Mouse (Mus musculus) layer of hippocampus, postnatal 14 days (tissue): ENCODE data around the gene Tada2a. TPM values are rescaled to one million over a fixed set of nuclear protein-coding genes. Genes with fewer than 3 reads are reported as not detected.

Source experiments
- DNase-seq, 2 experiments: peaks; one replicate each; pipeline ENCODE4 v3.0.0; 2021 to 2022; ENCODE audit warnings: low spot score in 2 of 2, mixed read lengths in 1 of 2
- total RNA-seq, 2 experiments: library from RNA; stranded (reverse); gene quantifications; 2 replicates each; pipeline ENCODE4 v1.2.3; 2021

Tada2a gene
- total RNA-seq, 2 experiments from 2014 or later: 29.7 to 30.3 TPM

- no peak for DNase-seq
Observed at GRCm38 (mm10) chr11:84116221-84116620, 13.2 kb downstream of the Tada2a start.

GRCm38 (mm10) chr11:84115646-84116045, 13.8 kb downstream of the Tada2a start:
- DNase-seq: no peak

- no peak for DNase-seq
Observed at GRCm38 (mm10) chr11:84113623-84114022, 15.8 kb downstream of the Tada2a start.

- no peak for DNase-seq
Observed at GRCm38 (mm10) chr11:84107137-84107536, 22.3 kb downstream of the Tada2a start.

GRCm38 (mm10) chr11:84104036-84104435, 25.4 kb downstream of the Tada2a start:
- DNase-seq: no peak

GRCm38 (mm10) chr11:84101182-84101581, 28.2 kb downstream of the Tada2a start:
- DNase-seq: no peak

GRCm38 (mm10) chr11:84097251-84097998, 32.0 kb downstream of the Tada2a start:
- peak; percentile 15 to 23 for DNase-seq

- DNase-seq: no peak
Observed at GRCm38 (mm10) chr11:84095084-84095483, 34.3 kb downstream of the Tada2a start.

GRCm38 (mm10) chr11:84090572-84090971, 38.8 kb downstream of the Tada2a start:
- no peak for DNase-seq

GRCm38 (mm10) chr11:84081901-84082300, 47.5 kb downstream of the Tada2a start:
- DNase-seq: no peak

- DNase-seq: no peak
Observed at GRCm38 (mm10) chr11:84080327-84080726, 49.1 kb downstream of the Tada2a start.

GRCm38 (mm10) chr11:84079887-84080286, 49.5 kb downstream of the Tada2a start:
- no peak for DNase-seq

- no peak for DNase-seq
Observed at GRCm38 (mm10) chr11:84079361-84079760, 50.0 kb downstream of the Tada2a start.

GRCm38 (mm10) chr11:84078601-84079000, 50.8 kb downstream of the Tada2a start:
- no peak for DNase-seq

- no peak for DNase-seq
Observed at GRCm38 (mm10) chr11:84077008-84077407, 52.4 kb downstream of the Tada2a start.

GRCm38 (mm10) chr11:84073816-84074764, 55.3 kb downstream of the Tada2a start:
- DNase-seq: no peak

GRCm38 (mm10) chr11:84072904-84073651, 56.3 kb downstream of the Tada2a start:
- no peak for DNase-seq

- no peak for DNase-seq
Observed at GRCm38 (mm10) chr11:84069034-84069370, 60.4 kb downstream of the Tada2a start, which contains the start of gene Dusp14. Gene Dusp14, minus strand, starts transcription at chr11:84069261.

- no peak for DNase-seq
Observed at GRCm38 (mm10) chr11:84068191-84069033, 61.0 kb downstream of the Tada2a start.

- no peak for DNase-seq
Observed at GRCm38 (mm10) chr11:84067720-84068190, 61.6 kb downstream of the Tada2a start.
